Mouse (Mus musculus): Measurements from ENCODE around the gene Mdm4. TPM values are rescaled to one million over a fixed set of nuclear protein-coding genes. Genes with fewer than 3 reads are reported as not detected.

The Mdm4 gene
- polyA plus RNA-seq, 1 experiment from 2014 or later: 10.0 TPM

DNA sequence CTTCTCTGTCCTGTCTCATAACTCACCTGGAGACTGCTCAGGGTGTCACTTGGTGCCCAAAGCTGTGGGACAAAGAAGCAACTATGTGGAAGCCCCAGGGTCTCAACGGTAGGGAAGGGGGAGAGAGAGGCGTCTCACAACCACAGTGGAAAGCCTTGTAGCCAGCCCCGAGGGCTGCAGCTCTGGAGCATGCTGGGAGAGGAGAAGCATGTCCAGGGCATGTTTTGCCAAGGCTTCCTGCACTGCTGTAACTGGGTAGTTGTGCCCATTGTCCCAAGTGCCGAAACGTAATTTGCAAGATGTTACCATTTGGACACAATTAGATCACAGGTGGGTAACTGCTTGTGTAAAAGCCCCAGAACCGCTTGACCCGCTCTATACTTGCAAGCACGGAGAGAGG is 111.1 kb downstream of the Mdm4 start:
- Histone ChIP-seq H3K9me3 (ENCODE audit: control insufficient read depth) (no peaks in the 10 kb centered on the region), H3K27me3 (replicated peaks; ENCODE audit: control insufficient read depth, insufficient read depth, low read length) (no peaks in the 10 kb centered on the region), H3K27ac (ENCODE audit: low read depth, low read length) (no peak overlapping the region), H3K9ac (ENCODE audit: low read depth, low read length) (no peak overlapping the region), H3K4me2 (replicated peaks; ENCODE audit: low read depth) (no peak overlapping the region), H3K4me3 (ENCODE audit: low read depth, low read length) (no peak overlapping the region), H3K36me3 (ENCODE audit: control insufficient read depth, insufficient read depth) (no peaks in the 10 kb centered on the region), H3K4me1 (replicated peaks; ENCODE audit: control insufficient read depth, insufficient read depth, low read length) (no peaks in the 10 kb centered on the region)
- no peak for TF ChIP-seq CTCF (IDR thresholded peaks at IDR 0.05; ENCODE audit: low read depth)
- ATAC-seq: no peak
- 86% methylated on average over 8 of the region's 8 CpGs for WGBS

DNA sequence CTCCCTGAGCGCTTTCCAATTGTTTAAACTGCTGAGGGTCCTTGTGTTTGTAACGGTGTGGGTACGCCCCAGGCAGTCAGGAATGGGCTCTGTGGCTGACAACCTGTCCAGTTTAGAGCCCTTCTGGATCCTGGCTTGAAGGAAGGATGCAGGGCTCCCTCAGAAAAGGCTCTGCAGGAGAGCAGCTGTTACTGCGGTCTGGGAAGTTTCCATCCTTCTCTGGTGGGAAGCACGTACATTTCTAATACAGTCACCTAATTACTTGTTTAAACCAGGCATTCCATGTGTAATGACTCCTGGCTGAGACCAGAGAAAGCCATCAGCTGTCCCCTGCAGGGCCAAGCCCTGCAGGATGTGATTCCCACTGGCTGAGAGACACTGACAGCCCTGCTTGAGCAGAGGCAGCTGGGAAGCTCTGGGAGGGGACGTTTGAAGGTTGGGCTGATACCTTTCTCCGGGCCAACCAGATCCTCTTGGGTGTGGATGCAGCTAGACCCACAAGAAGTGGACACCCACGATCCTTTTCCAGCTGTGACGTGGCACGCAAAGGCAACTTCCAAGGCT is 112.2 kb downstream of the Mdm4 start:
- H3K27me3 ChIP-seq (replicated peaks; ENCODE audit: control insufficient read depth, insufficient read depth, low read length): no peaks in the 10 kb centered on the region
- no peak for TF ChIP-seq CTCF (IDR thresholded peaks at IDR 0.05; ENCODE audit: low read depth)
- H3K9ac ChIP-seq (ENCODE audit: low read depth, low read length): no peak overlapping the region
- no peaks in the 10 kb centered on the region for H3K36me3 ChIP-seq (ENCODE audit: control insufficient read depth, insufficient read depth)
- ATAC-seq: no peak
- H3K4me1 ChIP-seq (replicated peaks; ENCODE audit: control insufficient read depth, insufficient read depth, low read length): no peaks in the 10 kb centered on the region
- H3K9me3 ChIP-seq (ENCODE audit: control insufficient read depth): no peaks in the 10 kb centered on the region
- no peak overlapping the region for H3K4me3 ChIP-seq (ENCODE audit: low read depth, low read length)
- no peak overlapping the region for H3K4me2 ChIP-seq (replicated peaks; ENCODE audit: low read depth)
- 17% methylated on average over 10 of the region's 10 CpGs for WGBS
- H3K27ac ChIP-seq (ENCODE audit: low read depth, low read length): no peak overlapping the region

DNA sequence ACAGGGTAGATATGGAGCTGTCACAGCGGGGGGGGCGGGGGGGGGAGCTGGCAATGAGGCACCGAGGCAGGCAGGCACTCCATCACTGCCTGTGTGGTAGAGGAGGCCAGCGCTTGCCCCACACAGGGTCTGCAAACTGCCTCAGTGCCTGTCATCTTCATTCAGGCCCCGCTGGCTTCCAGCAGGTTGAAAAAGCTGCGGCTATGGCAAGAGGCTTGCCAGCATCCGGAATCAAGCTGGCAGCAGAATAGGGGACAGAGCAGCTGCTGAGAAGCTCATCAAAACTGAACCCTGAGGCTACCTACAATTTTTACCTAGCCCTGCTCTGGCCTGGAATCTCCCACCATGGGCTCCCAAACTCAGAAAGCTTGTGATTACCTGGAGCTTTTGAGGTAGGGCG is 112.8 kb downstream of the Mdm4 start:
- 18% methylated on average over 8 of the region's 8 CpGs for WGBS

DNA sequence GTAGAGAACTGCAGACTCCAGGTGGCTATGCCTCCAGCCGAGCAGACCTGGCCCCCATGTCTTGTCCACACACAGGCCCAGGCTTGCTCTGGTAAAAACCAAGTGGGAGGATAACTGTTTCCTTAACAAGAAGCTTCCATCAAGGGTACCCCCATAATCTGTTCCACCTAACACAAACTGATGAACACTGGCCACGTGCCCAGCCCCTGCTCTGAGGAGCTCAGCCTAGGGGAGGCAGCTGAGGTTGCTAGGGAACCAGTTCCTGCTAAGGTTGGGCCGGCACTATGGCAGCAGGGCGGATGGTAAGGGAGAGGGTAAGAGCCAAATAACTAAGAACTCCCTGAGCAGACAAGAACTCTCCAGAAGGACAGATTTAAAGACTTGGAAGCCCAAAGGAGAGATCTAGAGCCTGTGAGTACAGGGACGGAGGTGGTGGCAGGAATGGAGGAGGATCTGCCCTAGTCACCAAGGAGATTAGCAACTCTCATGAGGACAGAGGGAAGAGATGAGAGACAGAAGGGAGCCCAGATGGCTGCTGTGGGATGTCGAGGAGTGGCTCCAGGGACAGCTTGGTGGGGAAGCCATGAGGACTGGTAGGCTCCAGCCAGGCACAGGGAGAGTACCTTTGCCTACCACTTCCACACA is 114.4 kb downstream of the Mdm4 start:
- Histone ChIP-seq H3K27ac (ENCODE audit: low read depth, low read length) (no peak overlapping the region), H3K4me1 (replicated peaks; ENCODE audit: control insufficient read depth, insufficient read depth, low read length) (no peaks in the 10 kb centered on the region), H3K9ac (ENCODE audit: low read depth, low read length) (no peak overlapping the region), H3K4me2 (replicated peaks; ENCODE audit: low read depth) (no peak overlapping the region), H3K27me3 (replicated peaks; ENCODE audit: control insufficient read depth, insufficient read depth, low read length) (no peaks in the 10 kb centered on the region), H3K4me3 (ENCODE audit: low read depth, low read length) (no peak overlapping the region), H3K36me3 (ENCODE audit: control insufficient read depth, insufficient read depth) (no peaks in the 10 kb centered on the region), H3K9me3 (ENCODE audit: control insufficient read depth) (no peaks in the 10 kb centered on the region)
- TF ChIP-seq CTCF (IDR thresholded peaks at IDR 0.05; ENCODE audit: low read depth): no peak
- ATAC-seq: no peak
- 43% methylated on average over 6 of the region's 6 CpGs for WGBS

More for the DNA sequence above, 112.8 kb downstream of the Mdm4 start:
- Histone ChIP-seq H3K9me3 (ENCODE audit: control insufficient read depth) (no peaks in the 10 kb centered on the region), H3K36me3 (ENCODE audit: control insufficient read depth, insufficient read depth) (no peaks in the 10 kb centered on the region), H3K27ac (ENCODE audit: low read depth, low read length) (no peak overlapping the region), H3K4me1 (replicated peaks; ENCODE audit: control insufficient read depth, insufficient read depth, low read length) (no peaks in the 10 kb centered on the region), H3K9ac (ENCODE audit: low read depth, low read length) (no peak overlapping the region), H3K27me3 (replicated peaks; ENCODE audit: control insufficient read depth, insufficient read depth, low read length) (no peaks in the 10 kb centered on the region), H3K4me2 (replicated peaks; ENCODE audit: low read depth) (no peak overlapping the region), H3K4me3 (ENCODE audit: low read depth, low read length) (no peak overlapping the region)
- no peak for ATAC-seq
- TF ChIP-seq CTCF (IDR thresholded peaks at IDR 0.05; ENCODE audit: low read depth): no peak

DNA sequence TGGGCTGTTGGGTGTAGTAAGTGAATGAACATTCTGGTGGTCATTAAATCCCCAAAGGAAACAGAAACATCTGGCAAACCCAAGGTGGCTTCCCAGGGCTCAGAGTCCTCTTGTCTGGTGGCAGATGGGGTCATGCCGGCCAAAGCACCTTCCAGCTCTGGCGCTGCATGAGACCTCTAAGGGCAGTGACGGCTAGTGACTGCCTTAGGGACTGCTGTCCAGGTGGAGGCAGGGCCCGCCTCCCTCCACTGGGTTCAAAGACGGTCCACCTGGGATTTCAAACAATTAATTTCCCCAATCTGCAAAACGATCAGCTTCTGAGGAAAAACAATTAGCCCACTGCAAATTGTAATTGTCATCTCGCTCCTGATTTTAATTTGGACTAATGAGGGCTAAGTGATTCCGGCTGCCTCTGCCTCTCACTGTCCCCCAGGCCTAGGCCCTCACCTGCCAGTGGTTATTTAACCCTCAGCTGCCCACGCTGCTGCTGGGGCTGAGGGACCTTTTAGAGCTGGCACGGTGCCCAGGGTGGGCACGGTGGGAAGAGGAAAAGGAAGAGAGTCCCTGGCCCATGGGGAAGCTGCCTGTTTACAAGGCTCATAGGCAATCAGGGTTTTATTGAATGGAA is 119.8 kb downstream of the Mdm4 start:
- H3K36me3 ChIP-seq (ENCODE audit: control insufficient read depth, insufficient read depth): no peaks in the 10 kb centered on the region
- no peaks in the 10 kb centered on the region for H3K4me1 ChIP-seq (replicated peaks; ENCODE audit: control insufficient read depth, insufficient read depth, low read length)
- H3K9ac ChIP-seq (ENCODE audit: low read depth, low read length): no peak overlapping the region
- H3K27ac ChIP-seq (ENCODE audit: low read depth, low read length): no peak overlapping the region
- no peak for ATAC-seq
- no peaks in the 10 kb centered on the region for H3K9me3 ChIP-seq (ENCODE audit: control insufficient read depth)
- no peak for TF ChIP-seq CTCF (IDR thresholded peaks at IDR 0.05; ENCODE audit: low read depth)
- WGBS: 68% methylated on average over 11 of the region's 11 CpGs
- H3K27me3 ChIP-seq (replicated peaks; ENCODE audit: control insufficient read depth, insufficient read depth, low read length): no peaks in the 10 kb centered on the region
- no peak overlapping the region for H3K4me3 ChIP-seq (ENCODE audit: low read depth, low read length)
- no peak overlapping the region for H3K4me2 ChIP-seq (replicated peaks; ENCODE audit: low read depth)

DNA sequence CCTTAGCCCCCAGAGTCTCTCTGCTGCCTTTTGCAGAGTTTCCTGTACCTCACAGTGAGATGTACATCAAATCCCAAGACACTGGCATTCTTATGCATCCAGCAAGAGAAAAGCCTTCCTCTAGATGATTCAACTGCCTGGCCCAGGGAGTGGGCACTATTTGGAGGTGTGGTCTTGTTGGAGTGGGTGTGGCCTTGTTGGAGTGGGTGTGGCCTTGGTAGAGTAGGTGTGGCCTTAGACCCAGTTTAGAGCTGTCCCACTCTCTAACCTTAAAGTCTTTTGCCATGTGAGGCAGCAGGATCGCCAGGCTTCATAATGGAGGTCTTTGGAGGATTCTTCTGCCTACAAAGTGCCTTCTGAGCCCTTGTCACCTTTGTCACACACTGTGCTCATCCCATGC is 120.4 kb downstream of the Mdm4 start:
- WGBS: 71% methylated on average over 1 of the region's 1 CpGs
- Histone ChIP-seq H3K27ac (ENCODE audit: low read depth, low read length) (no peak overlapping the region), H3K9me3 (ENCODE audit: control insufficient read depth) (no peaks in the 10 kb centered on the region), H3K4me3 (ENCODE audit: low read depth, low read length) (no peak overlapping the region), H3K4me2 (replicated peaks; ENCODE audit: low read depth) (no peak overlapping the region), H3K4me1 (replicated peaks; ENCODE audit: control insufficient read depth, insufficient read depth, low read length) (no peaks in the 10 kb centered on the region), H3K27me3 (replicated peaks; ENCODE audit: control insufficient read depth, insufficient read depth, low read length) (no peaks in the 10 kb centered on the region), H3K9ac (ENCODE audit: low read depth, low read length) (no peak overlapping the region), H3K36me3 (ENCODE audit: control insufficient read depth, insufficient read depth) (no peaks in the 10 kb centered on the region)
- TF ChIP-seq CTCF (IDR thresholded peaks at IDR 0.05; ENCODE audit: low read depth): no peak
- ATAC-seq: no peak

Small RNAs within 50 kb of the gene (microRNA-seq; reads per million reads assigned to microRNA genes)
- gene Gm44300: not detected

Other genes starting within 250 kb of the Mdm4 start
- 2.3 and 2.4 TPM in 2 replicates for gene Lrrn2, start 150.3 kb downstream of the Mdm4 start, polyA plus RNA-seq (2015; fragmentation: Nextera tagmentation; extraction: Ambion mirVana)
- gene Pik3c2b, start 15.1 kb upstream of the Mdm4 start, polyA plus RNA-seq (2015; fragmentation: Nextera tagmentation; extraction: Ambion mirVana): 3.1 TPM in 2 replicates
- 28.5 and 33.0 TPM in 2 replicates for gene Ppp1r15b, start 100.6 kb upstream of the Mdm4 start, polyA plus RNA-seq (2015; fragmentation: Nextera tagmentation; extraction: Ambion mirVana)
- 7.5 and 8.0 TPM in 2 replicates for gene Plekha6, start 133.6 kb upstream of the Mdm4 start, polyA plus RNA-seq (2015; fragmentation: Nextera tagmentation; extraction: Ambion mirVana)